Mouse (Mus musculus) liver, embryonic 14.5 days (tissue): Measurements from ENCODE around the gene Antxrl.

Experiments used
- CTCF ChIP-seq: IDR thresholded peaks from 2 replicates; pipeline ENCODE4 v1.5.1; 2016; ENCODE audit warnings: antibody characterized with exemption, low read depth, control low read depth
- EP300 ChIP-seq: IDR thresholded peaks from 2 replicates; pipeline ENCODE4 v1.6.1; 2016; ENCODE audit warnings: antibody characterized with exemption, low read depth

GRCm38 (mm10) chr14:34016381-34016780, 36.1 kb upstream of the Antxrl start, which contains the start of gene Gm5460:
- TF ChIP-seq EP300 (no peak), CTCF (no peak)
